Mouse (Mus musculus) regulatory T cell (primary cell): ENCODE measurements around the gene Nop58.
"Not testable (repeated sequence)": the region's sequence is repeated elsewhere in the genome, so short reads cannot be mapped to it uniquely, and the experiment has no call there.

Experiments used
- in situ Hi-C: fragments of 300-600 bp; cut with MboI, MseI; formaldehyde crosslinking; loops from one replicate; pipeline ENCODE4 v1.15.1; 2025; ENCODE audit warnings: high pct_unique_total_duplicates

Gene Nop58

GRCm38 (mm10) chr1:59701766-59702165, 17.0 kb downstream of the Nop58 start:
- in situ Hi-C loops: no loop called here

DNA sequence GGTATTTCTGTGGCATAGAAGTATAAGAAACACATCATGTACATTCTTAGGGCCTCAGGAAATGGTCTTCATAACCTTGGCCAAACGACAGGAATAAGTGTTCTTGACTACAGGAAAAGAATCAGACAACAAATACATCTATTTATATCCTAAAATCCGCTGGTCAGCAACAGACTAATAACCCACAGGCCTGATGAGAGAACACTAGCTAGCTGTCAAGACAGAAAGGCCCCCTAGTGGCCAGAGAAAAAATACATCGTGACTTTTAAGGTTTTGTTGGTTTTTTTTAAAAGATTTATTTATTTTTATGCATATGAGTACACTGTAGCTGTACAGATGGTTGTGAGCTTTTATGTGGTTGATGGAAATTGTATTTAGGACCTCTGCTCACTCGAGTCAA, 35.1 kb downstream of the Nop58 start:
- in situ Hi-C loops: no loop called here

DNA sequence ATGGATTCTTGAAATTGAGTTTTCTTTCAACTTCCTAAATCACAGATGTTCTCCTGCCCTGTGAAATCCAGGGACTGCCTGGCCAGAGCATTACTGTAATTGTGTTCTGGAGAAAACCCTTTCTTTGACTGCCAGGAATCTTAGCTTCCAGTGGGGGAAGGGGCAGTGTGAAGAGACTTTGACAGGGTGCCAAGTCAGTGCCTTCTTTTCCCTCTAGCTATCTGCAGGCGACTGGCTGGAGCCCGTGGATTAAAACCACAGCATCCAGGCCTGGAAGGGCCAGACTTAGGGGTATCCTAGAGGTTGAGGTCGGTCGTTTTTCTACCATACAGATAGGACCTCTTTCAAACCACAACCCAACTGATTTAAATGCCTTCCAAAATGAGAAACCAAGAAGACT, 40.9 kb downstream of the Nop58 start:
- in situ Hi-C loops: no loop called here

DNA sequence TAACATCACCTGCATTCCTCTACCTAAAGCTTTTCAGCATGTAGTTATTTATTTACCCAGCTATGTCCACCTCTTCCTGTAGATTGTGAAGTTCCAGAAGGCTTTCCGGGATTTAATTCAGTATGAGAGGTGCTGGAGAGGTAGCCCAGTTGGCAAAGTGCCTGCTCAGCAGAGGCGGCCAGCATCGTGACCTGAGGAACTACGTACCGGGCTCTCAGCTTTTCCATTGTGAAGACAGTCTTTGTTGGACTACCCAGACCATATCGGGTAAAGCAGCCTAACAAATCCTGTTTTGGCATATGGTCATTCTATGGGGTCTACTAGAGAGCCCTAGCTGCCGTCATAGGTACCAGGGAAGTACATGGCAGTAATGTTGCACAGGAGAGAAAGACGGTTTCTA, 45.3 kb downstream of the Nop58 start:
- in situ Hi-C loops: no loop called here

DNA sequence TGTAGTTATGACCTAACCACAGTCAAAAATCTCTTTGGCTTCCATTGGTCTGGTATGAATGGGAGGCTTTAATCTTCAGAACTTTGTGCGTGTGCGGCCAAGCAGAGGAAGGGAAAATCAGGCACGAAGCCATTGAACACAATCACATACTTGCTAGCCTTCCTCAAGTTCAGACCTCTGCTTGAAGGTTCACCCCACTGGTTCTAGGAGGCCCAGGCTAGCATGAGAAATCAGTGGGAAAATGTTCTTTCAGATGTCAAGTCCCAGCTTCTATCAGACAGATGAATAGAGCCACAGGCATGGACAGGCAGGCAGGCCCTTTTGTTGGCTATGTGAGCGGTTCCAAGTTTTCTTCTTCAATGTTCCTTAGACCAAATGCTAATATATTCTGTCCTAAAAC, 46.0 kb downstream of the Nop58 start:
- in situ Hi-C loops: no loop called here

DNA sequence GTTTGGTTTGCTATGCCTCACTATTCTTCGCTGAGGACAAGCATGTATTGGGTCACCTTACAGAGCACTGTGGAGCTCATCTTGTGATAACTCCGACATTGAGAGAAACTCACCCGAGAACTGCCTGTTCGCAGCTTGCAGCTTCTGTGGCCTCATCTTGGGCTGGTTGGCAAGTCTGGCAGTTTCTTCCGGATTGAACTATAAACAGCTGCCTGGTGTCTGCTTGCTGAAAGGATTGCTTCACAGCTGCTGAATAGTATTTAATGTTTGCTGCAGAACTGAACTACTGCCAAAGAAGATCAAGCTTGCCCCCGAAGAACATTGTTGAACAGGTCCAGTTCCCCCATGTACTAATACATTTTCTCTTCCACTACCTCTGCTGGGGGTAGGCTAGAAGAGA, 49.3 kb downstream of the Nop58 start:
- in situ Hi-C loops: no loop called here

DNA sequence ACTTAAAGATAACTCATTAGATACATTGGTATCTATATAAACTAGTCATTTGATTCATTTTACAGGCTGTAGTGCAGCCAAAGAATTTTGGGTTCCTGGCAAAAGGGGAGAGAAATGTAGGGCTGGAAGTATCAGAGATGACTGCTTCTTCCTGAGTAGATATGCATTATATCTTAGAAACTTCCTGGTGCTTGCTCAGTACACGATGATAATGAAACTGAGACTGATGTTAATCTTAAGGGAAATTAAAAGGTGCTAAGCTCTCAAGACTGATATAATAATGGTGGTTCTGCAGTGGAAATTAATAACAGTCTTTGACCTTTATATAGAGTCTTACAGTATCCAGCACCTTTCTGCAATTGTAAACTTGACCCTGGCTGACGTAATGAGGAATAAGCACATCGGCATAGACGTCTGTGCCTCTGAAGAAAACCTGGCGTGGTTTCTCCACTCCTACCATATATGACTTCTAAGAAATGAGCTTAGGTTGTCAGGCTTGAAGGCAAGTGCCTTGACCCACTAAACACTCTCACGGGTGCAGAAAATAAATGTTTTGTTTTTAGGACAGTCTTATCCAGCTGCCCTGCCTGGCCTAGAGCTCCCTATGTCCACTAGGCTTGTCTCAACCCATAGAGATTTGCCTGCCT, 54.1 kb downstream of the Nop58 start:
- in situ Hi-C loops: no loop called here

- in situ Hi-C loops: no loop called here
Observed at GRCm38 (mm10) chr1:59739577-59740354, 55.0 kb downstream of the Nop58 start.

DNA sequence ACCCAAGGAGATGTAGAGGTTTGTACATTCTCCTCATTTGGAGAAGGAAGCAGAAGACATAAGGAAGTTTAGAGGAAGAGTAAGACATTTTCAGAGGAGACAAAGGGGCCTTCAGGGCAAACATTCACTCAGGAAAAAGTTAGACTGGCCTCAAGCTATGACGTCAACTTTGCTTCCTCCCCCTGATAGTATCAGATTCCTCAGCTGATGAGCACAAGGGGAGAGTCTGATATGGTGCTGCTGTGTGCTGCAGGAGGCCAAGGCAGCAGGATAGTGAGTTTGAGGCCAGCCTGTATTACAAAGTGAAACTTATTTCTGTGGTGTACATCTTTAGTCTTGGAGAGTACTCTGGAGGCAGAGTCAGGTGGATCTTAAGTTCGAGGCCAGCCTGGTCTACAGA, 64.3 kb downstream of the Nop58 start:
- in situ Hi-C loops: no loop called here

GRCm38 (mm10) chr1:59749724-59750123, 65.0 kb downstream of the Nop58 start:
- in situ Hi-C loops: not testable (repeated sequence)

- in situ Hi-C loops: no loop called here
Observed at GRCm38 (mm10) chr1:59755298-59755697, 70.5 kb downstream of the Nop58 start.

GRCm38 (mm10) chr1:59758325-59758724, 73.6 kb downstream of the Nop58 start:
- in situ Hi-C loops: no loop called here

DNA sequence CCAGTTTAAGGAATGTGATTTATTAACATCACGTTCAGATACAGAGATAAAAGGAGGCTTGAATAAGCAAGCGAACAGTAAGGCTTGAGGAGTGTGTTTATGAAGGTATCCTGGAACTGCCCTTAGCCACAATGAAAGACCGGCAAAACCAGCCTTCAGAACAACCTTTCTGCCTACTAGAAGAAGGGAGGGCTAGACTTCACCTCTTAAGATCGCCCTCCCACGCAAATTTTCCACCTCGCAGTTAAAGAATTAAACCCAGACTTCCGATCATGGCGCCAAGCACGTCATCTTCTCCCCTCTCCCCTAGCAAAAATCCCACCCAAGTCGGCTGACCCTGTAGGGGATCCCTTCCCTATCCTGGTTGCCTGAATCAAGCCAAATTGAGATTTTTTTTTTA, 77.4 kb downstream of the Nop58 start:
- in situ Hi-C loops: no loop called here

GRCm38 (mm10) chr1:59762651-59763163, 77.9 kb downstream of the Nop58 start:
- in situ Hi-C loops: no loop called here

GRCm38 (mm10) chr1:59763164-59763768, 78.5 kb downstream of the Nop58 start, which contains the start of gene Bmpr2:
TSS of gene Bmpr2 (plus strand) at chr1:59763400.
- in situ Hi-C loops: no loop called here

GRCm38 (mm10) chr1:59763781-59764251, 79.0 kb downstream of the Nop58 start:
- in situ Hi-C loops: no loop called here

DNA sequence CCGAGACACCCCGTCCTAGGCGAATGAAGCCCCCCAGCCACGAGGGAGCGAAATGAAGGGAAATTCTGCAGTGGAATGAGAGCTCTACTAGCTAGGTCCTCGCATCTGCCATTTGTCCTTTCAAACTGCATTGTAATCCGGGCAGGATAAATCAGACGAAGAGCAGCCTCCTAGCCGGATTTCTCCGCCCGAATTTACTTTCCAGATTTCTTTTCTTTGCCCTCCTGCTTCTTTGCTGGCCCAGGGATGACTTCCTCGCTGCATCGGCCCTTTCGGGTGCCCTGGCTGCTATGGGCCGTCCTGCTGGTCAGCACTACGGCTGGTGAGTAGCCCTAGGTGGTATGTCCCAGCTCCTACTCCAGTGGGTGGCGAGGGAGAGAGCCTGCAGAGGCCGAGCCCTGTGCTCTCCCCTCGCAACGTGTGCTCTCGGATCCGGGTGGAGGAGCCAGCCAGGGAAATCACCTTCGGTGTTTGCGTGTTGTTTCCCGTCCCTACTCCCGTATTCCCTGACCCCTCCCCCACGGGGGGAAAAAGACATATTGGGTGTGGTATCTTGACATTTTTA, 79.7 kb downstream of the Nop58 start:
- in situ Hi-C loops: no loop called here

DNA sequence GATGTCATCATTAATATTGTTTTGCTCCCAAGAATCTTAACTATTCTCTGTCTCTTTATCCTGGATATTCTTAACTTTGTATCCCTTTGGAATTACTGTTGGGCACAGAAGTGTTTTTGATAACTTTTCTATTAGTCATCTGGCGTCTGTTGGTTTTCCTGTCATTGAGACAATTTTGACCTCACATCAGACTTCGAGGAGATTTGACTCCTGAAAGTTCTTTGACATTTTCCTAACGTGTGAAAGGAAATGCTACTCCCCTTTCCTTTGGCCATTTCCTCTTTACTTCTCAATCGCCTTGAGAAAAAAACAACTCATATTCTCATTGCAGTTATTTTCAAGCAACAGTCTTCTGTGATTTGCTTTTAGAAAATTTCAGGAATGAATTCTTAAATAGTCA, 80.5 kb downstream of the Nop58 start:
- in situ Hi-C loops: no loop called here

- in situ Hi-C loops: no loop called here
Observed at GRCm38 (mm10) chr1:59766626-59767025, 81.9 kb downstream of the Nop58 start.
